Mouse (Mus musculus): ENCODE measurements around the gene Tmem59l.

DNA sequence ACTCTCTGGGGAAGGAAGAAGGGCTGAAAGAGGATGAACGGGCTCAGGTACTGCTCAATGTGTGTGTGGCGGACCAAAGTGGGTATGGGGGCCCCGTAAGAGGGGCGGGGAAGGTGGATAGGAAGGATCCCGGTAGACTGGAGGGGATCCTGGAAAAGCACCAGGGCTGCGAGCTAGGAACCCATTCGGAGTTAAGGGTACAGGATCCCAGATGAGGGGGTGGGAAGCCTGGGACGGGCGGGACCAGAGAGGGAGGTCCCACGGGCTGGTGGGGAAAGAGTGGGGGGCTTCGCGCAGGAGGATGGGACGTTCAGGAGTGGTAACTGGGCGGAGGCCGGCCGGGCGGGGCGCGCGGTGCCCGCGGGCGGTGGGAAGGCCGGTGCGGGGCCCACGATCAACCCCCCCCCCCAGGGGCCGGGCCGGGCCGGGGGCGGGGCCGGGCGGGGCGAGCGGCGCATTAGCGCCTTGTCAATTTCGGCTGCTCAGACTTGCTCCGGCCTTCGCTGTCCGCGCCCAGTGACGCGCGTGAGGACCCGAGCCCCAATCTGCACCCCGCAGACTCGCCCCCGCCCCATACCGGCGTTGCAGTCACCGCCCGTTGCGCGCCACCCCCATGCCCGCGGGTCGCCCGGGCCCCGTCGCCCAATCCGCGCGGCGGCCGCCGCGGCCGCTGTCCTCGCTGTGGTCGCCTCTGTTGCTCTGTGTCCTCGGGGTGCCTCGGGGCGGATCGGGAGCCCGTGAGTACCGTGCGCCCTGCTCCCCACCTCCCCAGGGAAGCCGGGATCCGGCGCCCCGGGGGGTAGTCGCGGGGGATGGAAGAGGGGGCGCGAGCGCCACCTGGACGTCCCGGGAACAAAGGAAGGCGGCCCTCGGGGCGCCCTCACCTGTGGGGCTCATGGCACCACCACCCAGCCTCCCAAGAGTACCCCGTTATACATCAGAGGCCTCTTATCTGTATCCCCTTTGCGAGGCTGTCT lies 5.8 kb upstream of the Tmem59l start, which contains the start of gene Crlf1:
- TF ChIP-seq POLR2A (IDR thresholded peaks at IDR 0.05; ENCODE audit: extremely low read depth, insufficient read depth, low read length), result no peak
- no peak for TF ChIP-seq CTCF (IDR thresholded peaks at IDR 0.05; ENCODE audit: low read depth, low read length)

All from liver, adult 2 months (tissue).